Mouse (Mus musculus) cerebellum, adult 2 months (tissue): Measurements from ENCODE around the gene Akap2. TPM values are rescaled to one million over a fixed set of nuclear protein-coding genes. Genes with fewer than 3 reads are reported as not detected.

Experiments used
- DNase-seq, 2 experiments: peaks; one replicate each; pipeline ENCODE4 v3.0.0; 2021
- H3K27ac ChIP-seq: fragments of 200-500 bp; 2 replicates; pipeline ENCODE4 v1.5.1; 2012; ENCODE audit warnings: low read length, control low read depth, inconsistent platforms; ENCODE audit not compliant: insufficient read depth
- H3K27me3 ChIP-seq: fragments of 200-500 bp; 2 replicates; pipeline ENCODE4 v1.6.1; 2012; ENCODE audit warnings: inconsistent platforms, mild to moderate bottlenecking, low read length, moderate library complexity; ENCODE audit not compliant: control insufficient read depth, insufficient read depth
- H3K4me1 ChIP-seq: fragments of 200-500 bp; 2 replicates; pipeline ENCODE4 v1.6.1; 2011; ENCODE audit warnings: low read length; ENCODE audit not compliant: control insufficient read depth, insufficient read depth
- H3K4me3 ChIP-seq: fragments of 200-500 bp; replicated peaks from 2 replicates; pipeline ENCODE3; 2011; ENCODE audit warnings: mild to moderate bottlenecking, low read depth, low read length, control low read depth; ENCODE audit not compliant: insufficient read depth
- CTCF ChIP-seq: fragments of 200-500 bp; IDR thresholded peaks from 2 replicates; pipeline ENCODE4 v1.5.1; 2011; ENCODE audit warnings: low read depth, mild to moderate bottlenecking, control low read depth, low read length, moderate library complexity, borderline replicate concordance; ENCODE audit not compliant: insufficient read depth
- POLR2A ChIP-seq: fragments of 200-500 bp; IDR thresholded peaks from 2 replicates; pipeline ENCODE4 v1.6.1; 2011; ENCODE audit warnings: low read length, control low read depth, borderline replicate concordance; ENCODE audit not compliant: insufficient read depth
- WGBS: fragments of 180-500 bp; shearing (Covaris S2); methylation state at CpG from one replicate; pipeline ENCODE4 v1.1.7; 2018; 5-methylcytosine and 5-hydroxymethylcytosine counted together
- polyA plus RNA-seq: library from polyadenylated mRNA; depleted of rRNA; stranded (reverse); fragments of >200 nt; gene quantifications from 2 replicates; pipeline ENCODE4 v1.2.3, GENCODE M21; 2012

Akap2 gene
- polyA plus RNA-seq, 1 experiment = 33.6 TPM

DNA sequence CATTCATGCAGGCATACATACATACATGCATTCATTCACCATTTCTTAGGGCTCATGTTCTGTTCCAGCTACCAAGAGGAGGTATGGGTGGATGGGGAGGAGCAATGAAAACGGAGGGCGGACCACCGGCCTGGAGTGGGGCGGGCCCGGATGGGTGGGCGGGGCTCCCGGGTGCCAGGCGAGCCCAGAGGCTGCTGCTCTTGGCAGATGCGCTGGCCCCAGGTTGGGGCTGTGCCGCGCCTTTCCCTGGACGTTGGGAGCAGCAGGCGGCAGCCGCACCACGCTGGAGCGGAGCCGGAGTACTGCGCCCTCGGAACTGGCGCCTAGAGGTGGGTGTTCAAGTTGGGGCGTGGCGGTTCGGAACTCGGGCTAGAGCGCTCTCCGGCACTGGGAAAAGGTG is 64.5 kb downstream of the Akap2 start:
- no peak overlapping the region for H3K27ac ChIP-seq
- H3K4me1 ChIP-seq = no peaks in the 10 kb centered on the region
- DNase-seq = peak; percentile 22 to 25
- TF ChIP-seq POLR2A (no peak), CTCF (no peak)
- no peaks in the 10 kb centered on the region; the same call in 1 of the 2 replicates for H3K27me3 ChIP-seq
- WGBS = under 1% methylated on average over 26 of the region's 26 CpGs
- H3K4me3 ChIP-seq = peak overlapping the region; percentile 35

DNA sequence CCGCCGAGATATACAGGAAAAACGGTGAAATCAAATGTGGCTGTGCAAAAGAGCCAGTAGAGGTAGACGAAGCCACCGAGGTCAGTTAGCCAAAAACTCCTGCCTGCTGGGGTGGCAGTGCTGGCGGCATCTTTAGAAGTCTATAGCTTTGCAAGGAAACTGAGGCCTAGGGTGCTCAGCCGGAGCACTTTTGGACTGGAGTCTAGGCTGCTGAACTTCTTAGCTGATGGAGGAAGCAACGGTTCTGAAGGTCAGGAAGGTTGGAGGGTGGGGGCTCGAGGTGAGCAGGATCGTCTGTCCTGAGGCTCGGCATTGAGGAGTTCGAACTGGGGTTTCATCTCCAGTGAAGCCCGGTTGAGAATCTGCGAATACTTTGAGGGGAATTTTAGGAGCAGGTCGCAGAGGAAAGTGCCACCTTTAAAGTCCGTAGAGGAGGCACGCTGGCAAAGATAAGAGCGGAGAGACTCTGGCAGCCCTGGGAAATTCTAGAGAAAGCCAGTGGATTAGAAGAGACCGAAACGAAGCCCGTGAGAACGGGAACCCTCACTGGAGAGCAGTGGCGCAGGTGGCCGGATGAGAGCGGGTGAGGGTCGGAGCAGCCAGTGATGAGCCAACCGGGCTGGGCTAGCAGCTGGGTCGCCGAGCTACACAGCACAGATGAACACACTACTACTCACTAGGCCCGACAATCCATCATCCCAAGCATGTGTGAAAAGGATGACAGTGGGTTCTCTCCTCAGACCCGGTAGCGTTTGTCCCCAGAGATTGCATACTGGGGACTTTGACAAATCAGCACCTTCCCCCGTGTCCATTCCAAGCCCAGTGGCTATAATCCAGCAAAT is 65.3 kb downstream of the Akap2 start:
- H3K4me3 ChIP-seq = no peak overlapping the region
- 12% methylated on average over 33 of the region's 33 CpGs for WGBS
- DNase-seq = no peak
- no peak overlapping the region for H3K27ac ChIP-seq
- no peaks in the 10 kb centered on the region for H3K4me1 ChIP-seq
- no peaks in the 10 kb centered on the region; the same call in 1 of the 2 replicates for H3K27me3 ChIP-seq
- TF ChIP-seq CTCF (no peak), POLR2A (no peak)

DNA sequence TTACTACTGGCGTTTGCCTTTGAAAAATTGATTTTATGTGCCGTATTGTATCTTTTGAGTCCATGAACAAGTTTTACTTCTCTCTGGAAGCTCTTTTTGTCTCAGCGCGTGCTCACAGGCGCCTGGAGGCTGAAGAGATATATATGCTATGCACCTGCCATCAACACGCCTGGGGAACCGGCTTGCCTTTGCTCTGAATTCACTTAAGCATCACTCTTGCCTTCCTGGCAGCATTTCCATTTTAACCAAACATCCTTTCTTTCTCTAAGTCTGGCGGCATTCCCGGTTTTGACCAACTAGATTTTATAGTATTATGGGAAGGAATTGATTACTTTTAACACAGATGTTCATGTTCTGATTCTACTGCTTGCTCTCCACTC is 65.9 kb downstream of the Akap2 start:
- no peak overlapping the region for H3K4me3 ChIP-seq
- DNase-seq = no peak
- WGBS = 68% methylated on average over 9 of the region's 9 CpGs
- H3K27me3 ChIP-seq = no peaks in the 10 kb centered on the region; the same call in 1 of the 2 replicates
- TF ChIP-seq CTCF = no peak
- no peak for TF ChIP-seq POLR2A
- no peak overlapping the region for H3K27ac ChIP-seq
- H3K4me1 ChIP-seq = no peaks in the 10 kb centered on the region

DNA sequence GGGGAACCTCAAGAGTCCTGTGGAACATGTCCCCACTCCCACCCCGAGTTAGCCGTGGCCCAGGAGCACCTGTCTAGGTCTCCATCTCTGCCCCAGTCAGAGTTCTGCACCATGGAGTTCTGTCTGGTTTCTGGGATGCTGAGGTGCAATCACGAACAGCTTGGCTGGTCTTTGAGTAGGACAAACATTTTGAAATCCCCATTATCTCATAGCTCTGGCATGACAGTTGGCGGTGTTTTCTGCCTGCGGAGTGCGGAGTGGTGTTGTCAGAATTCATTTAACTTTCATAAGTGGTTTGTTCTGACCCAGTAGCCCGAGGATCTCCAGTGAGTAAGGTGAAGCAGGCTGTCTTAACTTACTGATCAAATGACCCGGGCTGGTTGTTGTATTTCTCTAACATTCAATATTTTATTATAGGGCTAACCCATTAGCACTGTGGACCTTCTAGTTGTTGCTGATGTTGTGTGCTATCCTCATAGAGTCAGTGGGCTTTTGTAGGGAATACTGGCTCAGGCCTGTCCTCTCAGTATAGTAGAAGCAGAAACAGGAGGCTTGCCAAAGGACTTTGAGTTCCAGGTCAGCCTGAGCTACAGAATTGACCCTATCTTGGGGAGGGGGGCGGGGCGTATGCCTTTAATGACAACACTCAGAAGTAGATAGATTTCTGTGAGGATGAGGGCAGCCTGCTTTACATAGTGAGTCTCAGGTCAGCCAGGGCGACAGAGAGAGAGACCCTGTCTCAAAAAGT is 66.6 kb downstream of the Akap2 start:
- DNase-seq = no peak
- Histone ChIP-seq H3K27me3 (no peaks in the 10 kb centered on the region; the same call in 1 of the 2 replicates), H3K27ac (no peak overlapping the region), H3K4me1 (no peaks in the 10 kb centered on the region), H3K4me3 (no peak overlapping the region)
- TF ChIP-seq POLR2A (no peak), CTCF (no peak)
- WGBS = 80% methylated on average over 11 of the region's 11 CpGs

DNA sequence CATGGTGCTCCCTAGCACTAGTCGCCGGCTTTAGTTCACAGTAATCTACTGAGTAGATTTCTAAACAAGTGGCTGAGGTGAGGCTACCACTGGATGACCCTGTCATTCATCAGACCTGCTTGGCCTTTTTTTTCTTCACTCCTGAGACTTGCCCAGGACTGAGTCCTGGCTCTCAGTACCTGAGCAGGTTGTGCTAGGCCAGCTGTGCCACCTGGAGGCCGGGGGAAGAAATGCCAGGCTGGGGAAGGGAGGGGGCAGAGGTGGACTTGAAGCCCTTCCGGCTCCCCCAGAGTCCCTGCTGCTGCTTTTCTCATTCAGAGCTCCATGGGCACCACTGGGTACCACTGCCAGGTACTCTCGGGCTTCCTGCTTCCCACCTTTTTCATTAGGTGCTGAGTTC is 71.3 kb downstream of the Akap2 start:
- no peak for DNase-seq
- Histone ChIP-seq H3K4me1 (no peaks in the 10 kb centered on the region), H3K27me3 (no peaks in the 10 kb centered on the region), H3K4me3 (no peak overlapping the region), H3K27ac (no peak overlapping the region)
- TF ChIP-seq POLR2A = no peak
- TF ChIP-seq CTCF = no peak
- 66% methylated on average over 5 of the region's 5 CpGs for WGBS

DNA sequence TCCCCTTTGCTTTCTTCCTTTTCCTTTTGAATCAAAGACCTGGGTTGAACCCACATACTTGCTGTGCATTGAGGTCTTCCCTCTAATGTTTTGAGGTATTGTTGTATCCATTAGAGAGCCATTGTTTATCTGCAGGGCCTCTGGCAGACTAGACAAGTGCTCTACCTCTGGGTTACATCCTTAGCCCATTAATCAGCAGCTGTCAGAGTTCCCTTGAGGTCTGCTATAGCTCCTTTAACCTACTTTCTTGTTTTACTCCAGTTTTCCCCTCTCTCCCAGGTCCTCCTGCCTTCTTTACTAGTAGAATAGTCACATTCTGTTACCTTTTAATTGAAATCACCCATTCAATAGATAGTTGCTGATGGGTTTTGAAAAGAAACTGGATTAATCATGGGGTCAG is 71.7 kb downstream of the Akap2 start:
- Histone ChIP-seq H3K4me1 (no peaks in the 10 kb centered on the region), H3K4me3 (no peak overlapping the region), H3K27me3 (no peaks in the 10 kb centered on the region), H3K27ac (no peak overlapping the region)
- no peak for TF ChIP-seq CTCF
- DNase-seq = no peak

DNA sequence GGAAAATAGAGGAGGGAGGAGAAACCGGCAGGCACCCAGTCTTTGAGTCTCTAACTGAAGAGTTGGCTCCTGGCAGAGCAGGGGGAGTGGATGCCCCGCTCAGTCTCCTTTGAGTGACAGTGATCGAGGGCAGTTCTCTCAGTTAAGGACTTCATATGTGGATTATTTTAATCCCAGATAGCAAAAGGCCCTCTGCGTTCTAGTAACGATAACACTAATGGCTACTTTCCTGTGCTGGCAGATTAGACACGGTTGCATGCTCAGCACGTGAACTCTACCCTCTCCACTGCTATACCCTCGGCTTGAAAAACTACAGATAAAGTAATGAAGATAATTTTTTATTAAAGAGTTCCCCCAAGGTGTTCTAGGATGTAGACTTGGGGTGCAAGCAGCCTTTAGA is 76.5 kb downstream of the Akap2 start:
- DNase-seq = no peak
- TF ChIP-seq CTCF (no peak), POLR2A (no peak)
- Histone ChIP-seq H3K27ac (no peak overlapping the region), H3K4me3 (no peak overlapping the region), H3K4me1 (no peaks in the 10 kb centered on the region), H3K27me3 (no peaks in the 10 kb centered on the region)
- 75% methylated on average over 8 of the region's 8 CpGs for WGBS

DNA sequence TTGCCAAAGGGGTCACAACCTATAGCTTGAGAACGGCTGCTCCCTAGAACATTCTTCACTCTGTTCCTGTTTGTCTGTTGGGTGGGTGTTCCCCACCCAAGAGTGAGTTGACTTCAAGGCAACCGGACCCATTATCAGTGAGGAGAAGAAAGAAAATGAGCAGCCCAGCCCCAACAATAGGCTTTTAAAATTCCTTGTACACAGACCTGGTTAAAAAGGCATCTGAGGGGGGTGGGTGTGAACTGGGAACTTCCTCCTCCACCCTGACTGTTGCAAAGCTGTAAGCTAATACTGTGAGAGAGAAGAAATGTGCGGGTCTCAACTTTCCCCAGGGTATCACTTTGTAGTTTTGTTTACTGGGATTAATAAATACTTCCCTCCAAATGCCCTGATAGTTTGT is 77.1 kb downstream of the Akap2 start:
- TF ChIP-seq CTCF (no peak), POLR2A (no peak)
- Histone ChIP-seq H3K27ac (no peak overlapping the region), H3K27me3 (no peaks in the 10 kb centered on the region), H3K4me3 (no peak overlapping the region), H3K4me1 (no peaks in the 10 kb centered on the region)
- 64% methylated on average over 3 of the region's 3 CpGs for WGBS
- DNase-seq = no peak
